Mouse (Mus musculus) kidney, postnatal 14 days (tissue): ENCODE measurements around the gene Scn4a.

ENCODE experiments used
- DNase-seq: peaks from one replicate; pipeline ENCODE4 v3.0.0; 2022; ENCODE audit warnings: mixed read lengths

The Scn4a gene

DNA sequence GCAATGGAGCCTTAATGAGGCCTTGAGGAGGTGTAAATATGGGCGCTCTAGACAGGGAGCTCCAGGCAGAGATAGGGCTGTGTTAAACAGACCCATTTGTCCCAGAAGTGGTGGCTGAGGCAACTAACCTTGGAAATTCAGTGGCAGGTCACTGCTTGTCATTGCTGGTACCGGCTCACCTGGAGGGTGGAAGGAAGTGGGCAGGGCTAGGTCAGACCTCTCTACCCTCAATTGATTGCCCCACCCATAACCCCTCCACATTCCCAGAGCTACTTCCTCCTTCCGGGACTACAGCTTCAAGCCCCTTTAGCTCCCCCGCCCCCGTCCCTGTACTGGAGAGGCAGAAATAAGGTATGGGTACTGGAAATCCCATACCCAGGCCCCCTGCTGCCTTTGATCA, 39.6 kb downstream of the Scn4a start:
- no peak for DNase-seq

DNA sequence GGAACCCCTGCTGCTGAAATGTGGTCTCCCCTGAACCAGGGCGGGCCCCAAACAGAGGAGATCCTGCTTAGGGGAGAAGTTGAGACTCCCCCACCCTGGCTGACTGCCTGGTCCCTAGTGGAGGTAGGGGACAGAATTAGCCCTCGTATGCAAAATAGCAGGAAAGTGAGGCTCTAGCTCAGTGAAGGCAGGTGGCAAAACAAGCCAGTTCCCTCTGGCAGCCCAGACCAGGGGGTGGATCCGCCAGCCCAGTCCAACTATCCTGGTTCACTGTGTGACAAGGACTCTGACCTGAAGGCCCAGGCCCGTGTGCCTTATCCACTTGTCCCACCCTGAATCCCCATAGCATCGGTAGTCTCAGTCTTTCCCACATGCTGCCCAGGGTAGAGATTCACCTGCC, 43.0 kb downstream of the Scn4a start:
- DNase-seq = no peak

DNA sequence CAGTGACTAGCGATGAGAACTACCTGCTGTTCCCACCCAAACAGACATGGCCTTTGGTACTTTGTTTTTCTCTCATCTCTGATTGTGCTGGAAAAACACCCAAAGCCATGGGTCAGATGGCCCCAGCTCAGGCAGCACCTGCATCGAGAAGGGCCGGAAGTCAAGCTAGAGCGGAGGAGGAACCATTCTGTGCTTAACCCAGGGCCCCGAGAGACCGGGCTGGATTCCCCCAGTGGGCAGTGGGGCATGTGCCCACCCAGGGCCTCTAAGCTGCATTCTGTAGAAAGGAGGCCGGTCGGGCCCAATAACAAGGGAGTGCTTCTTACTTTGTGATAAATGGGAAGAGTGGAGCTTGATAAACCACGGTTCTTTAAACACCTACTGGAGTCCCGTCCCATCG, 44.9 kb downstream of the Scn4a start:
- DNase-seq = no peak

DNA sequence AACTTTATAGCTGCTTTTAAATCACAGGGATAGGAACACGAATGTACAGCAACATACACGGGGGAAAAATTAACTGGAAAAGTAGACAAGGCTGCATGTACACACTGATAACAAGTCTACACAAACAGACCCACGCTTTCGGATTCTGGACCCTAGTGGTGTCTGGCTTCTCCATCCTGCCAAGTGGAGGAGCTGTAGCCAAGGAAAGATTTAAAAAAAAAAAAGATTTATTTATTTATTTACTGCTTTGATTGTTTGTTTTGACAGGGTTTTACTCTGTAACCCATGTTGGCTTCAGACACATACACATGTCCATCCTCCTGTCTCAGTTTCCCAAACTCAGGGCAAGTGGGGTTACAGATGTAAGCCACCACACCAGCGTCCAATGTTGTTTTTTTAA, 45.7 kb downstream of the Scn4a start:
- no peak for DNase-seq

DNA sequence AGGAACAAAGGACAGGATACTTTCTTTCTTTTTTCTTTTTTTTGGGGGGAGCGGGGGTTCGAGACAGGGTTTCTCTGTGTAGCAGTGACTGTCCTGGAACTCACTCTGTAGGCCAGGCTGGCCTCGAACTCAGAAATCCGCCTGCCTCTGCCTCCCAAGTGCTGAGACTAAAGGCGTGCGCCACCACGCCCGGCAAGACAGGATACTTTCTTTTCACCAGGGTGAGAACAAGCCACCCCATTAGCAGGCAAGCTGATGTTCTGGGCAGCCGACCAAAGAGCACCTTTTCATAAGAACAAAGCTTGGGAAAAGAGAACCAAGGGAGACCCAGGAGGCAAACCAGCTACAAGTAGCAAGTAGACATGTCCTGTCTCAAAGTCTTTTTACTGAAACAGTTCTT, 46.3 kb downstream of the Scn4a start:
- DNase-seq = no peak

DNA sequence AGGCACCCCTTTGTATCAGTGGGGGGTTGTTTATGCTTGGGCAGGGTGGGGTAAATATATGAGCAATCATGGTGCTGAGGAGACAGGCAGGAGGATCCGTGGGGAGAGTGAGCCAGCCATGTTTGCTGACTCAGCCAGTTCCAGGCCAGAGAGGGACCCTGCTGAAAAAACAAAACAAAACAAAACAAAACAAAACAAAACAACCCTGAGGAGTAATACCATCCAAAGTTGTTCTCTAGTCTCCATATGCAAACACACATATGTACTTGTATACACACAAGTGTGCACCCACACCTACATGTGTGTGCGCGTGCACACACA, 47.1 kb downstream of the Scn4a start:
- no peak for DNase-seq

DNA sequence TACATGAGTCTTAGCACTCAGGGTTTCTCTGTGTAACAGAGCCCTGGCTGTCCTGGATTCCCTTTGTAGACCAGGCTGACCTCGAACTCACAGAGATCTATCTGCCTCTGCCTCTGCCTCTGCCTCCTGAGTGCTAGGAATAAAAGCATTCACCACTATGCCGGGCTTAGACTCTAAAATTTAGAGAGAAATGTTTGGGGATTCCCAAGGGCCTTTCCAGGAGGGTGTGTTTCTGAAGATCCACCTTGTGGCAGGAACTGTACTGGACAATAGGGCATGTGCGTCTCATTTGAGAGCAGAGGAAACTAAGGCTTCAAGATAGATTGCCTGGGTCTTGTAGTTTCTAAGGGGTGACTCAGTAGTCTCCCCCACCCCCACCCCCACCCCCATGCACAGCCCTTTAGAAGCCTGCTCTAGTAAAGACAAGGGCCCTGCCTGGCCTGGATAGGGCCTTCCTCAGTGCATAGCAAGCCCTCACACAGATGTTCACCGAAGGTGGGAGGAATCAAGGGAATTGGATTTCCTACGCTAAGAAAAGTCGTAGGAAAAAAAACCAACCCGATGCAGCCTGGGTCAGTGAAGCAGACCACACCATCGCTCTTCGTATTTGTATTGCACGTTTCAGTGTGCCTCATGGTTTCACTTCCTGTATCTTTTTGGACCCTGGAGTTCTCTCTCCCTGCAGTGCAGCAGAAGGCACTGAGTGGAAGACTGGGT, 47.6 kb downstream of the Scn4a start:
- DNase-seq = no peak

DNA sequence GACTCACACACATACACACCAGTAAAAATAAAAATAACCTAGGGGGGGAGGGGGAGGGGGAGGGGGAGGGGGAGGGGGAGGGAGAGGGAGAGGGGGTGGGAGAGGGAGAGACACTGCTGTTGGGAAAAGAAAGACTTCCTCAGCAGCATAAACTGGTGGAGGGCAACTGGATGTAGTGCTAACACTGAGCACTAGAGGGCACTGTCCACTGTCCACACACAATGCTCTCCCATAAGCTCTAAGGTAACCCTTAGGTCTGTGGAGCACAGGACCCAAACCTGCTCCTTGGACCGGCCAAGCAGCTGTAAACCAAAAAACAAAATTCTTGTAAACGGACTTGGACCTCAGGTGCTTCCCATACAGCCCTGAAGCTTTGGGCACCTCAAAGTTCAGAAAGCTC, 50.5 kb downstream of the Scn4a start:
- peak; percentile 67 for DNase-seq

DNA sequence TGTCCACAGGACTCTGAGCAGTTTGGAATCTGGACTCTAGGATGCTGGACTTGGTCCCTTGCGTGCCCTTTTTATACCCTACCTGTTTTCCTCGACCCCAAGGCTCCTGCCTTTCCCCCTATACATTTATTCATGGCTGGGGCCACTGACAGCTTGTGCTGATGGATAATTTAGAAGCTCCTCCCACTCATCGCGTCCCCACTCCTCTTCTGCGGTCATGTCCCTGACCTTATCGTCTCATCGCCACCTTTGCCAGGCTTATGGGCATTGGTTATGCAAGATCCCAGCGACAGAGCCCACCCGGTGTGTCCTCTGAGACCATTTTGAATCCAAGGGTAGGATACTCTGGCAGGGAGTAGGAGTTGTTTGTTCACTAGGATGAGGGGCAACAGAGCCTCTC, 51.3 kb downstream of the Scn4a start, which contains the start of gene Gh:
Gene Gh (minus strand): TSS at position 101 of the 400 bp plus-strand sequence.
- no peak for DNase-seq

DNA sequence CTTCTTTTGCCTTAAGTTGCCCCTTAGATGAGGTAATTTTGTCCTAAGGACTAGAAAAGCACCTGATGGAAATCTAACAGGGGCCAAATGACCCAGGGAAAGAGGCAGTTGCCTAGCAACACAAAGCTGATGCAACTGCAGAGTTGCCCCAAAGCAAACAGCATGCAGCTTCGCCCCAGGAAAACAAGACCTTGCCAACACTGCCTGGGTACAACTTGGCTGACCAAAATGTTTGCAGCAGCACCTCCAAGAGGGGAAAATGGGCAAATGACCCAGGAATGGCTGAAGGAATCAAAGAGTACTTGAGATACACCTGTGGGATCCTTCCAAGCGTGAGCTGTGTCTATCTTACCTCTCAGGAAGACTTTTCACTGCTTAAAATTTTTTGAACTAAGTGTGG, 61.2 kb downstream of the Scn4a start:
- no peak for DNase-seq

DNA sequence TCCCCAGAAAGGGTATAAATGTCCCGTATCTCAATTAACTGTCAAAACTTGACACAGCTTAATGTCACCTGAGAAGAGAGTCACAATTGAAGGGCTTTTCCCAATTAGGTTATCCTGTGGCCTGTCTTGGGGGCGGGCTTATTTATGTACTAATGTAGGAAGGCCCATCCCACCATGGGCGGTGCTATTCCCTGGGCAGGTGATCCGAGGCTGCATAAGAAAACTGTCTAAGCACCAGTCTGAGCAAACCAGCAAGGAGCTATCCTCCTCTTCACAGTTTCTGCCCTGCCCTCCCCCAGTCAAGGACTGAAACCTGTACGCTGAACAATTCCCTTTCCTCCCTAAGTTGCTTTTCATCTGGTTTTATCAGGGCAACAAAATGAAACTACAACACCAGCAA, 62.7 kb downstream of the Scn4a start:
- DNase-seq = no peak

DNA sequence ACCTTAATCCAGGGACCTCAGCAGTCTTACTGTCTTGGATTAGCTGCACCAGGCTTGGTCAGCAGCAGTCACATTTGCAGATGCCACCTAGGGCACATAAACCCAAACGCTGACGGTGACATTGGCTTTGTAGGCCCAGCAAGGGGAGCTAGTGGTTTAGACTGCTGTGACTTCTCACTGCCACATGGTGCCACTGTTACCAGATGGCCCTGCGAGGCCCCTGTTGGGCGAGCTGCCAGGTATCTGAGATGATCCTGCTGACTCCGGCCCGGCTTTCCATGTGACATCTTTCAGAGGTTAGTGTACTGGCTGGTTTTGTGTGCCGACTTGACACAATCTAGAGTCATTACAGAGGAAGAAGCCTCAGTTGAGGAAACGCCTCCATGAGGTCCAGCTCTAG, 63.7 kb downstream of the Scn4a start:
- DNase-seq = peak; percentile 81

DNA sequence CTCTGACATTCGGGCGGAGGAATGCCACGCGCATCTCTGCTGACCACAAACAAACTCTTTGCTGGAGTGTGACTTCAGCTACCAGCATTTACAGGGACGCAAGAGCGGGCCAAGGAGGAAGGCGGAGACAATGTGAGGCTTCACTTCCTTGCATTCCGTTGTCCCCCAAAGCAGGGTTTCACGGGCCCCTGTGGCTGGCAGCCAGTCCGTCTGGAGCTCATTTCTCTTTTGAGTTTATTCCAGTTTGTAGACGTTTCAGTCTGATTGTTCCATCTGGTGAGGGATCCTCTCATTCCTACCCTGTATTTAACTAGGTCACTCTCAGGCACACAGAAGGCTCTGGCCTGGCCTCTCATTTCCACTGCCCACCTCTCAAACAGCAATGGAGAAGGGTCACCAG, 66.1 kb downstream of the Scn4a start:
- DNase-seq = no peak

DNA sequence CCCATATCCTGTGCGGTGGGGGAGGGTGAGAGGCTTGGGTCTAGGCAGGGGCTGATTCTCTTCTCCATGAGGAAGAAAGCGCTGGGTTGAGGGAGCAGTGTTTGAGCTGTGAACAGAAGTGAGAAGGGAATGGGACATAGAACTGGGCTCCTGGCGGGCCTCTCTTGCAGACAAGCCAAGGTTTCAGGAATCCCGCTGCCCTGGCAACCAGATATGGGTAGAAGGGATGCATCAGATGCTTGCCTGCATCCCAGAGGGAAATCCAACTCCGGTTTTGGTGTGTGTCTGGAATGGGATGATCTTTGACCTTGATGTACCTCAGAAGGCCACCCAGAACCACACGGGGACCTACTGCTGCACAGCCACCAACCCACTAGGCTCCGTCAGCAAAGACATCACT, 66.9 kb downstream of the Scn4a start:
- no peak for DNase-seq

- no peak for DNase-seq
Observed at GRCm38 (mm10) chr11:106284126-106284525, 69.0 kb downstream of the Scn4a start.

- DNase-seq = no peak
Observed at GRCm38 (mm10) chr11:106283371-106283770, 69.7 kb downstream of the Scn4a start.

- no peak for DNase-seq
Observed at GRCm38 (mm10) chr11:106282452-106282851, 70.6 kb downstream of the Scn4a start.

DNA sequence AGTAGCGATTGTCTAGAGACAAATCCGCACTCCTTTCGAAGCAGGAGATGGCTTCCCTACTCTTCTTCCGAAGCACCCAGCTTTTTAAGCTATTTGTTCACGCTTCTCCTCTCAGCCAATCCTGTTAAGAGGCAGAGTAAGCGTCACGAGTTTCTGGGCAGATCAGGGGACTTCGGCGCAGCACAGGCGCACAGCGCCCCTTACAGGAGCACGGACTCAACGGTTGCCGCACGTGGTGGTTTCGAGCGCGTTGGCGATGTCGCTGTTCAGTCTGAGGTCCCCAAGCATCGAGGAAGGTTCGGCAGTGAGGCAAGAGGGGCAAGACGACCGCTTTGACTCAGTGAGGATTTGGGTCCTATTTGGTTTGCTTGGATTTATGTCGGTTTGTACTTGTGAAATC, 76.6 kb downstream of the Scn4a start, which contains the start of gene Tcam1:
Gene Tcam1 (plus strand): TSS at position 219 of the 400 bp plus-strand sequence.
- peak; percentile 95 for DNase-seq

DNA sequence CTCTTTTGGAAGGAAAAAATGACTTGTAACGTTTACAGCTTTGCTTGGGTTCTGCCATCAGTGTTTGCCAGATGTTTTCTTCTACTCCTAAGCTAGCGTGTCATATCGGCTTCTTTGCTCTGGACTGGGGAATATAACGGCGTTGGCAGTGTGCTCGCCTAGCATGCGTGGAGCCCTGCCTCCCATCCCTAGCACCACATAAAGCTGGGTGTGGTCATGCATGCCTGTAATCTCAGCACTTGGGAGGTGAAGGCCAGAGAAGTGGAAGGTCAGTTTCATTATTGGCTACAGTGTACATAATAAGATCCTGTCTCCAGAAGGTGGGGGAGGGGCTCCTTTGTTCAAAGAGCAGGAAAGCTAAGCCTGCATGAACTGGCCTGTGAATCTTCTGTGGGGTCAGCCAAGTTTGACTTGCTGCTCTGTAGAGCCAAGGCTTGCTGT, 78.1 kb downstream of the Scn4a start:
- peak; percentile 71 for DNase-seq

DNA sequence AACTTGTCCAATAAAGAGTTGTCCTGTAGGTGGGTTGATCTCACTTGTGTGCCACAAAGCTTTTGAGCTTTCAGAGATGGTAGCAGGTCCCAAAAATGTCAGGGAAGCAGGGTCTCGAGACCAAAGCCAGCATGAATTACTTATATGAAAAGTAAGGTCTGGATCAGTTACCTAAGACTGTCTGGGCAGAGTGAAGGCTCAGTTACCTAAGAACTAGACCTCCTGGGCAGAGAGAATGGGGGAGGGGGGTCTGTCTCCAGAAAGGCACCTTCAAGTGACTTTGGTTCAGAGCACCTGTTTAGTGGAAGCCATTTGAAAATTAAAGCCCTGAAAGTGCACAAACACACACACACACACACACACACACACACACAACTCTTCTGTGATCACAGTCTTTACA, 78.7 kb downstream of the Scn4a start:
- DNase-seq = no peak

- DNase-seq = no peak
Observed at GRCm38 (mm10) chr11:106273811-106274210, 79.3 kb downstream of the Scn4a start.

DNA sequence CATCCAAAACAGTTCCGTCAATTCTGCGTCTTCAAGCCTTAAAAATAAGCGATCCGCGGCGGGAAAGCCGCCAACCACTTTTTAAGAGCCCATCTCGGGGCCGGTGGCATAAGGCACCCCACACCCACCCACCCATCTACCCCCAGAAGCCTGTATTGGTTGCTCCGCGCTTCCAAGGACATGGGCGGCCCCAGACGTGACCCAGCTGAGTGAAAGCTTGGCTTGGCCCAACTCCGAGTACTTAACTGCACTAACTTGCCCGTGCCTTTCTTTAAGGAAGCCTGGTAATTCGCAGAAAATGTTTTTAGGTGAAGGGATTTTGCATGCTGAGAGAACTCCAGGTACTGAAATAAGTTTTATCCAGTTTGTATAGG, 79.8 kb downstream of the Scn4a start:
- DNase-seq = no peak

DNA sequence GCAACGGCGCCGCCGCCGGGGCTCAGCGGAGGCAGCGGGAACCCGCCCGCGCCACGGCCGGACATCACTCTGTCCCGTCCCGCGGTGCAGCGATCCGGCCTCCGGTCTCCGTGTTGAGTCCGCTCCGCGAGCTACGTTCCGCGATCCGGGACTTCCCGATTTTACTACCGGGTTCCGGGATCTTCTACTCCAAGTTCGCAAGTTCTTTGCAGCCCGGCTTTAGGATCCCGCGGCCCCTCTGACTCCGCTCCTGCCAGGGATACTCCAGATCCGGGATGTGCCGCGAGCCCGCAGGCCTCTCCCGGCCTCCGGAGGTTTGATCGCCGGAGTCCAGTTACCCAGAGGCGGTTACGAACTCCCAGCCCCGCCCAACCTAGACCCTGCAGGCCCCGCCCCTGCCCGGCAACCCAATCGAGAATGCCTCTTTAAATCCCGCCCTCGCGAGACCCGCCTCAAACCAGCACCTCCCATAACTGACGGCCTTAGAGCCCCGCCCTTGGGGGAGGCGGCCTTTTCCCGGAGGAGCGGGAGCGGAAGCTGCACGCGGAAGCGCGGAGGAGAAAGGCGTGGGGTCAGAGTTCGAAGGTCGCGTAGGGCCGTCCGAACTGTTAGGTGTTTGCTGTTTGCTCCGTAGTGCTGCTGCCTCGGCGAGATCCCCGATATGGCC, 80.3 kb downstream of the Scn4a start, which contains the start of gene Smarcd2:
Gene Smarcd2 (minus strand): TSS at position 329 of the 667 bp plus-strand sequence.
- peak; percentile 100 for DNase-seq

GRCm38 (mm10) chr11:106271794-106272643, 81.1 kb downstream of the Scn4a start:
- peak; percentile 51 for DNase-seq
